11 mouse cellular contexts compared by ENCODE assay signal in the genomic region with DNA sequence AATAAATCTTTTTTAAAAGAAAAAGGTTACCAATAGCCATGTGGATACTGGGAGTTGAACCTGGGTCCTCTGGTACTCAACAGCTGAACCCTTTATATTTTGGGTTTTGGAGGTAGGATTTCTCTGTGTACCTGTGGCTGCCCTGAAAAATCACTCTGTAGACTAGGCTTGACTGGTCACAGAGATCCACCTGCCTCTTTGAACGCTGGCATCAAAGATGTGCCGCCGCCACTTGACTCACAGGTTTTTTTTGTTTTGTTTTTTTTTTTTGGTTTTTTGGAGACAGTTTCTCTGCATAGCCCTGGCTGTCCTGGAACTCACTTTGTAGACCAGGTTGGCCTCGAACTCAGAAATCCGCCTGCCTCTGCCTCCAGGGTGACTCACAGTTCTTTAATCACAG. TPM values are rescaled to one million over a fixed set of nuclear protein-coding genes. Genes with fewer than 3 reads are reported as not detected.
DNase-seq lines count a peak whose midpoint lies in the region; ATAC-seq lines count a peak whose summit lies in the region.
"Had no signal": no experiment of that assay in that cellular context is flagged by ENCODE, and none has a peak within 500 bp of the region (broad histone marks: within the 10 kb centered on the region; RNA-seq: fewer than 3 reads in every experiment).

No protein-coding gene starts in this region.

- H3K4me1 ChIP-seq in heart, embryonic 10.5 days, result peaks cover 25% of the 10 kb centered on the region
- H3K4me1 ChIP-seq in lung, embryonic 16.5 days (replicated peaks; ENCODE audit: control insufficient read depth, insufficient read depth, low read length), result peaks cover 26% of the 10 kb centered on the region
- peaks cover 30% of the 10 kb centered on the region for H3K4me1 ChIP-seq in intestine, embryonic 16.5 days (ENCODE audit: control insufficient read depth, insufficient read depth, low read length)
- H3K4me1 ChIP-seq in stomach, embryonic 15.5 days, result peaks cover 23% of the 10 kb centered on the region

- no peak for DNase-seq in heart, embryonic 10.5 days (ENCODE audit: low spot score)
- no peak for DNase-seq in heart, postnatal 25 days (ENCODE audit: low spot score)
- no peak for DNase-seq in lung, postnatal 4 days
- DNase-seq in cerebellum, adult 9-10 months, result no peak
- DNase-seq in right cerebral cortex, postnatal 4 days, result no peak
- DNase-seq: cerebellum, adult 8-10 months had no signal

- ATAC-seq in lung, embryonic 16.5 days (ENCODE audit: low read depth), result no peak
- ATAC-seq in intestine, embryonic 16.5 days, result no peak
- no peak for ATAC-seq in stomach, embryonic 15.5 days (ENCODE audit: insufficient read depth, low FRiP score, low read depth)

- peak overlapping the region; percentile 51; the same call in 1 of the 2 replicates for H3K4me3 ChIP-seq in heart, embryonic 10.5 days
- H3K4me3 ChIP-seq in lung, embryonic 16.5 days (ENCODE audit: low read length), result peak overlapping the region; percentile 59
- peak overlapping the region; percentile 53; the same call in 1 of the 2 replicates for H3K4me3 ChIP-seq in intestine, embryonic 16.5 days (ENCODE audit: low read length)
- H3K4me3 ChIP-seq in stomach, embryonic 15.5 days (replicated peaks), result peak overlapping the region; percentile 53

- 86% methylated on average over 5 of the region's 5 CpGs for WGBS in heart, embryonic 10.5 days
- 86% methylated on average over 5 of the region's 5 CpGs for WGBS in lung, embryonic 16.5 days
- WGBS in intestine, embryonic 16.5 days, result 85% methylated on average over 5 of the region's 5 CpGs
- 89% methylated on average over 5 of the region's 5 CpGs for WGBS in stomach, embryonic 15.5 days

- H3K9ac ChIP-seq in lung, embryonic 16.5 days (ENCODE audit: low read length), result no peak overlapping the region
- H3K9ac ChIP-seq in intestine, embryonic 16.5 days (ENCODE audit: low read depth, low read length), result 0 out of 2 replicates have a peak overlapping the region, but pooled peaks have one; percentile 64
- no peak overlapping the region for H3K9ac ChIP-seq in stomach, embryonic 15.5 days
- H3K9ac ChIP-seq: hindbrain, embryonic 12.5 days had no signal

- peaks cover 32% of the 10 kb centered on the region for H3K36me3 ChIP-seq in heart, embryonic 10.5 days
- H3K36me3 ChIP-seq in lung, embryonic 16.5 days (ENCODE audit: control insufficient read depth, insufficient read depth, low read length), result peaks cover 21% of the 10 kb centered on the region
- H3K36me3 ChIP-seq in intestine, embryonic 16.5 days (ENCODE audit: control insufficient read depth, insufficient read depth, low read length), result peaks cover 13% of the 10 kb centered on the region
- peaks cover 20% of the 10 kb centered on the region for H3K36me3 ChIP-seq in stomach, embryonic 15.5 days

- peak overlapping the region; percentile 63; the same call in 1 of the 2 replicates for H3K4me2 ChIP-seq in lung, embryonic 16.5 days (ENCODE audit: low read depth, low read length)
- peak overlapping the region; percentile 51; the same call in 1 of the 2 replicates for H3K4me2 ChIP-seq in intestine, embryonic 16.5 days (ENCODE audit: low read depth, low read length)
- H3K4me2 ChIP-seq in stomach, embryonic 15.5 days, result peak overlapping the region; percentile 54

- intact Hi-C loops in heart, postnatal 25 days (cut with DNase I), result loop anchor here (2.0 kb wide), 1 partner anchor 15 kb away; no protein-coding TSS in a partner anchor

- H3K27me3 ChIP-seq in heart, embryonic 10.5 days (ENCODE audit: insufficient read depth, poor library complexity, severe bottlenecking), result no peaks in the 10 kb centered on the region
- no peaks in the 10 kb centered on the region for H3K27me3 ChIP-seq in lung, embryonic 16.5 days (ENCODE audit: control insufficient read depth, insufficient read depth, low read depth, low read length)
- no peaks in the 10 kb centered on the region for H3K27me3 ChIP-seq in intestine, embryonic 16.5 days (replicated peaks; ENCODE audit: control insufficient read depth, insufficient read depth, low read length)
- no peaks in the 10 kb centered on the region for H3K27me3 ChIP-seq in stomach, embryonic 15.5 days (replicated peaks)
- H3K27me3 ChIP-seq: hindbrain, embryonic 12.5 days had no signal

- H3K27ac ChIP-seq in heart, embryonic 10.5 days, result 0 out of 2 replicates have a peak overlapping the region, but pooled peaks have one; percentile 67
- peak overlapping the region; percentile 34 for H3K27ac ChIP-seq in lung, embryonic 16.5 days (ENCODE audit: low read length)
- H3K27ac ChIP-seq in intestine, embryonic 16.5 days (ENCODE audit: low read length), result peak overlapping the region; percentile 55
- H3K27ac ChIP-seq in stomach, embryonic 15.5 days, result peak overlapping the region; percentile 82
- H3K27ac ChIP-seq: hindbrain, embryonic 12.5 days had no signal

- H3K9me3 ChIP-seq in heart, embryonic 10.5 days, result no peaks in the 10 kb centered on the region
- no peaks in the 10 kb centered on the region for H3K9me3 ChIP-seq in lung, embryonic 16.5 days (ENCODE audit: control insufficient read depth, low read length)
- no peaks in the 10 kb centered on the region for H3K9me3 ChIP-seq in intestine, embryonic 16.5 days (ENCODE audit: control insufficient read depth, low read length)
- H3K9me3 ChIP-seq in stomach, embryonic 15.5 days, result no peaks in the 10 kb centered on the region
- H3K9me3 ChIP-seq: hindbrain, embryonic 12.5 days had no signal

RNA-seq across cellular contexts. Expression of a gene that starts 0.4 kb away (rescaled TPM):
- polyA plus RNA-seq in heart, embryonic 10.5 days (2016; fragmentation: Nextera tagmentation; extraction: Ambion mirVana), result 9.4 and 9.8 TPM in 2 replicates
- total RNA-seq in heart, postnatal 25 days (2021), result 10 to 100 TPM; 12.0 to 13.7 TPM
- 27.3 and 29.1 TPM in 2 replicates for polyA plus RNA-seq in lung, embryonic 16.5 days (2015; fragmentation: Nextera tagmentation; extraction: Ambion mirVana)
- polyA plus RNA-seq in intestine, embryonic 16.5 days (2015; fragmentation: Nextera tagmentation; extraction: Ambion mirVana), result 29.7 and 31.1 TPM in 2 replicates
- 24.2 and 24.5 TPM in 2 replicates for polyA plus RNA-seq in stomach, embryonic 15.5 days (2015; fragmentation: Nextera tagmentation; extraction: Ambion mirVana)

RNA-seq across cellular contexts. Expression of a gene that starts 5.7 kb away (rescaled TPM):
- polyA plus RNA-seq in heart, embryonic 10.5 days (2016; fragmentation: Nextera tagmentation; extraction: Ambion mirVana), result 311 and 360 TPM in 2 replicates
- 10 to 100 TPM; 46.7 to 56.2 TPM for total RNA-seq in heart, postnatal 25 days (2021)
- 273 and 291 TPM in 2 replicates for polyA plus RNA-seq in lung, embryonic 16.5 days (2015; fragmentation: Nextera tagmentation; extraction: Ambion mirVana)
- 251 and 288 TPM in 2 replicates for polyA plus RNA-seq in intestine, embryonic 16.5 days (2015; fragmentation: Nextera tagmentation; extraction: Ambion mirVana)
- 284 and 331 TPM in 2 replicates for polyA plus RNA-seq in stomach, embryonic 15.5 days (2015; fragmentation: Nextera tagmentation; extraction: Ambion mirVana)

RNA-seq across cellular contexts. Expression of a gene that starts 17.0 kb away (rescaled TPM):
- polyA plus RNA-seq in heart, embryonic 10.5 days (2016; fragmentation: Nextera tagmentation; extraction: Ambion mirVana), result 34.2 and 42.7 TPM in 2 replicates
- total RNA-seq in heart, postnatal 25 days (2021), result 1 to 10 TPM; 5.7 to 6.2 TPM
- 6.7 and 7.6 TPM in 2 replicates for polyA plus RNA-seq in lung, embryonic 16.5 days (2015; fragmentation: Nextera tagmentation; extraction: Ambion mirVana)
- 21.0 and 22.1 TPM in 2 replicates for polyA plus RNA-seq in intestine, embryonic 16.5 days (2015; fragmentation: Nextera tagmentation; extraction: Ambion mirVana)
- 16.0 and 17.1 TPM in 2 replicates for polyA plus RNA-seq in stomach, embryonic 15.5 days (2015; fragmentation: Nextera tagmentation; extraction: Ambion mirVana)

RNA-seq across cellular contexts. Expression of a gene that starts 18.2 kb away (rescaled TPM):
- 33.1 and 41.1 TPM in 2 replicates for polyA plus RNA-seq in heart, embryonic 10.5 days (2016; fragmentation: Nextera tagmentation; extraction: Ambion mirVana)
- total RNA-seq in heart, postnatal 25 days (2021), result 10 to 100 TPM; 21.6 to 25.5 TPM
- polyA plus RNA-seq in lung, embryonic 16.5 days (2015; fragmentation: Nextera tagmentation; extraction: Ambion mirVana), result 50.2 and 52.0 TPM in 2 replicates
- polyA plus RNA-seq in intestine, embryonic 16.5 days (2015; fragmentation: Nextera tagmentation; extraction: Ambion mirVana), result 69.9 and 88.2 TPM in 2 replicates
- 59.3 and 62.3 TPM in 2 replicates for polyA plus RNA-seq in stomach, embryonic 15.5 days (2015; fragmentation: Nextera tagmentation; extraction: Ambion mirVana)

RNA-seq across cellular contexts. Expression of a gene that starts 22.7 kb away (rescaled TPM):
- polyA plus RNA-seq in heart, embryonic 10.5 days (2016; fragmentation: Nextera tagmentation; extraction: Ambion mirVana), result 57.6 and 95.1 TPM in 2 replicates
- 10 to 100 TPM; 69.0 to 80.2 TPM for total RNA-seq in heart, postnatal 25 days (2021)
- polyA plus RNA-seq in lung, embryonic 16.5 days (2015; fragmentation: Nextera tagmentation; extraction: Ambion mirVana), result 12.5 and 13.9 TPM in 2 replicates
- polyA plus RNA-seq in intestine, embryonic 16.5 days (2015; fragmentation: Nextera tagmentation; extraction: Ambion mirVana), result 11.1 and 12.4 TPM in 2 replicates
- 14.5 and 17.5 TPM in 2 replicates for polyA plus RNA-seq in stomach, embryonic 15.5 days (2015; fragmentation: Nextera tagmentation; extraction: Ambion mirVana)
- total RNA-seq: megakaryocyte-erythroid progenitor cell, adult 5-6 weeks had no signal
